Mouse (Mus musculus) common myeloid progenitor, adult 5-6 weeks (primary cell): ENCODE measurements around the gene Gm17324. TPM values are rescaled to one million over a fixed set of nuclear protein-coding genes. Genes with fewer than 3 reads are reported as not detected.

Experiments used
- total RNA-seq: library from RNA; stranded (forward); fragments of 200-1000, 187-1606 nt; gene quantifications from 2 replicates; pipeline ENCODE4 v1.2.3, GENCODE M21; 2017

Gene Gm17324
- total RNA-seq, 1 experiment from 2014 or later: 0.41 TPM

Other genes with a start within 250 kb of the Gm17324 start
- not detected in 2 replicates for gene Gsta1, start 218.1 kb downstream of the Gm17324 start, total RNA-seq
- not detected in 2 replicates for gene Gm3776, start 191.7 kb downstream of the Gm17324 start, total RNA-seq
- not detected in 2 replicates for gene Gm10639, start 158.9 kb downstream of the Gm17324 start, total RNA-seq
- not detected in 2 replicates for gene Omt2a, start 134.0 kb downstream of the Gm17324 start, total RNA-seq
- not detected in 2 replicates for gene Omt2b, start 121.2 kb downstream of the Gm17324 start, total RNA-seq
- gene Gsta2, start 93.0 kb downstream of the Gm17324 start, total RNA-seq: not detected in 2 replicates
- gene Dppa5a, start 80.6 kb downstream of the Gm17324 start, total RNA-seq: not detected in 2 replicates
- gene Ooep, start 70.1 kb downstream of the Gm17324 start, total RNA-seq: not detected in 2 replicates
- gene Ddx43, start 53.0 kb downstream of the Gm17324 start, total RNA-seq: 0.37 and 0.82 TPM in 2 replicates
- gene Cgas, start 5.5 kb downstream of the Gm17324 start, total RNA-seq: 19.8 and 22.1 TPM in 2 replicates
- 28.3 and 49.4 TPM in 2 replicates for gene Mto1, start 578 bp downstream of the Gm17324 start, total RNA-seq
- 14,048 and 16,425 TPM in 2 replicates for gene Eef1a1, start 40.4 kb upstream of the Gm17324 start, total RNA-seq
- gene Slc17a5, start 139.3 kb upstream of the Gm17324 start, total RNA-seq: 5.9 and 8.7 TPM in 2 replicates
- not detected in 2 replicates for gene Cd109, start 166.8 kb upstream of the Gm17324 start, total RNA-seq